Mouse (Mus musculus): ENCODE data around the gene Cnih3. TPM values are rescaled to one million over a fixed set of nuclear protein-coding genes. Genes with fewer than 3 reads are reported as not detected.
A peak's percentile ranks its signal among the peaks of the same experiment; 100 is the strongest.

The Cnih3 gene
- polyA plus RNA-seq, 1 experiment = not detected

DNA sequence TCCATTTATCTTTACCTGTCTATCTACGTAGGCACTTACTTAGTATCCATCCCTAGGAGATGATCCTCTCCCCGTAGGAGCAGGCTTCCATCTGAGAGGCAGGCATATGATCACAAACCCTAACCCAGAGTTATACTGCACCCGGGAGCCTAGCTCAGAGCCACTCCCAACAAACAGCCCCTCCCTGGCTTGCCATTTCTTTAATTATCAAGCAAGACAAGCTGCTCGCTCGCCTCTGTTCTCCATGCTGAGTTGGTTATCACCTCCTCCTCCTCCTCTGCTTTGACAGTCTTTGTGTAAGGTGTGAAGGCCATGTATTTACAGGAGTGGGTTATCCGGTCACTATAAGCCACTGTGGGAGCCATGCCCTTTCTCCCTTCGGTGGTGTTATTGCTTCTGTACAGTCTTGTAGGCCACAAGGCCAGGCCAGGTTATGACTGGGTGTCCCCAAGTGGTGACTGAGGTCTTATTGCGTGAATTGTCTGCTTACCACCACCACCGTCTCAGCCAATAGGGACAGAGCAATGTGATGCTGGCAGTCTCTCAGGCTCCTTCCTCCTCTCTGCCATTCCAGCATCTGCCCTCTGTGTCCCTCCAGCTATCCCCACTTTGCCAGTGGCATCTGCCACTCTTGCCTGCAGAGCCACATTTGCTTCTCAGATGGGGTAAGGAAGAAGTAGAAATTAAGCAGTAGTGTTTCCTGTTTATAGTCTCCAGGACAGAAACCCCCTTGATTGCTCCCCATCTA lies 22.4 kb downstream of the Cnih3 start:
- TF ChIP-seq POLR2A (IDR thresholded peaks at IDR 0.05; ENCODE audit: low read depth, low read length) (no peak), CTCF (IDR thresholded peaks at IDR 0.05; ENCODE audit: extremely low read depth, insufficient read depth, insufficient read length, insufficient replicate concordance) (no peak)
- Histone ChIP-seq H3K4me1 (ENCODE audit: control insufficient read depth, insufficient read depth, insufficient read length) (no peaks in the 10 kb centered on the region), H3K36me3 (ENCODE audit: control insufficient read depth, insufficient read depth, low read length) (no peaks in the 10 kb centered on the region), H3K27ac (ENCODE audit: insufficient read depth, low read length) (no peak overlapping the region), H3K4me3 (ENCODE audit: extremely low read depth, insufficient read depth, insufficient read length) (no peak overlapping the region), H3K27me3 (ENCODE audit: control insufficient read depth, insufficient read depth, low read length) (no peaks in the 10 kb centered on the region)
- whole genome bisulfite sequencing = 85% methylated on average over 9 of the region's 9 CpGs
- no peak for DNase-seq (ENCODE audit: low read depth in 1 of 2, low spot score in 2 of 2)

DNA sequence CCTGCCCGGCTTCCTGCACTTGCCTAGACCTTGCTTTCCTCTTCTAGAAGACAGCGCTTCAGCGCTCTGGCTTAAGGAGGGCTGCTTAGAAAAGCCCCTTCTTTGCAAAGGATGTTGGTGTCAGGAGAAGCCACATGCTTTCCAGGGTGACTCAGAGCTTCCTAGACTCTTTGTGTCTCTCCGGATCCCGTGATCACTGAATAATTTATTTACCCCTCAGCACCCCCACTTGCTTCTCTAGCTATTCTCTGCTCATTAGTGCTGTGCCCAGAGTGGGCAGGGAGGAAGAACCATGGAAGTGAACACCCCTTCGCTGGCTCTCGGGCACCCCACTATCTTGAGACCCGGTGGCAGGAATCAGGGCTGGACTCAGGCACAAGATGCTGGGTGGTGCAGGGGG lies 24.0 kb downstream of the Cnih3 start:
- no peaks in the 10 kb centered on the region for H3K27me3 ChIP-seq (ENCODE audit: control insufficient read depth, insufficient read depth, low read length)
- no peak overlapping the region for H3K4me3 ChIP-seq (ENCODE audit: extremely low read depth, insufficient read depth, insufficient read length)
- H3K36me3 ChIP-seq (ENCODE audit: control insufficient read depth, insufficient read depth, low read length) = no peaks in the 10 kb centered on the region
- no peak for DNase-seq (ENCODE audit: low read depth in 1 of 2, low spot score in 2 of 2)
- H3K4me1 ChIP-seq (ENCODE audit: control insufficient read depth, insufficient read depth, insufficient read length) = no peaks in the 10 kb centered on the region
- H3K27ac ChIP-seq (ENCODE audit: insufficient read depth, low read length) = no peak overlapping the region
- no peak for TF ChIP-seq CTCF (IDR thresholded peaks at IDR 0.05; ENCODE audit: extremely low read depth, insufficient read depth, insufficient read length, insufficient replicate concordance)
- no peak for TF ChIP-seq POLR2A (IDR thresholded peaks at IDR 0.05; ENCODE audit: low read depth, low read length)
- WGBS = 52% methylated on average over 8 of the region's 8 CpGs

GRCm38 (mm10) chr1:181379664-181380063 lies 27.2 kb downstream of the Cnih3 start:
- Histone ChIP-seq H3K4me3 (ENCODE audit: extremely low read depth, insufficient read depth, insufficient read length) (no peak overlapping the region), H3K27ac (ENCODE audit: insufficient read depth, low read length) (no peak overlapping the region), H3K27me3 (ENCODE audit: control insufficient read depth, insufficient read depth, low read length) (no peaks in the 10 kb centered on the region), H3K4me1 (ENCODE audit: control insufficient read depth, insufficient read depth, insufficient read length) (no peaks in the 10 kb centered on the region), H3K36me3 (ENCODE audit: control insufficient read depth, insufficient read depth, low read length) (no peaks in the 10 kb centered on the region)
- 51% methylated on average over 8 of the region's 8 CpGs for WGBS
- peak; percentile 2 to 20 for DNase-seq (ENCODE audit: low read depth in 1 of 2, low spot score in 2 of 2)
- TF ChIP-seq CTCF (IDR thresholded peaks at IDR 0.05; ENCODE audit: extremely low read depth, insufficient read depth, insufficient read length, insufficient replicate concordance) (peak; percentile 73; the same call in 1 of the 2 replicates), POLR2A (IDR thresholded peaks at IDR 0.05; ENCODE audit: low read depth, low read length) (no peak)

- Histone ChIP-seq H3K27ac (ENCODE audit: insufficient read depth, low read length) (no peak overlapping the region), H3K36me3 (ENCODE audit: control insufficient read depth, insufficient read depth, low read length) (no peaks in the 10 kb centered on the region), H3K27me3 (ENCODE audit: control insufficient read depth, insufficient read depth, low read length) (no peaks in the 10 kb centered on the region), H3K4me3 (ENCODE audit: extremely low read depth, insufficient read depth, insufficient read length) (no peak overlapping the region), H3K4me1 (ENCODE audit: control insufficient read depth, insufficient read depth, insufficient read length) (no peaks in the 10 kb centered on the region)
- WGBS = 93% methylated on average over 12 of the region's 12 CpGs
- TF ChIP-seq CTCF (IDR thresholded peaks at IDR 0.05; ENCODE audit: extremely low read depth, insufficient read depth, insufficient read length, insufficient replicate concordance) (no peak), POLR2A (IDR thresholded peaks at IDR 0.05; ENCODE audit: low read depth, low read length) (no peak)
- no peak for DNase-seq (ENCODE audit: low read depth in 1 of 2, low spot score in 2 of 2)
These were observed 29.1 kb downstream of the Cnih3 start for GRCm38 (mm10) chr1:181381410-181382010.

DNA sequence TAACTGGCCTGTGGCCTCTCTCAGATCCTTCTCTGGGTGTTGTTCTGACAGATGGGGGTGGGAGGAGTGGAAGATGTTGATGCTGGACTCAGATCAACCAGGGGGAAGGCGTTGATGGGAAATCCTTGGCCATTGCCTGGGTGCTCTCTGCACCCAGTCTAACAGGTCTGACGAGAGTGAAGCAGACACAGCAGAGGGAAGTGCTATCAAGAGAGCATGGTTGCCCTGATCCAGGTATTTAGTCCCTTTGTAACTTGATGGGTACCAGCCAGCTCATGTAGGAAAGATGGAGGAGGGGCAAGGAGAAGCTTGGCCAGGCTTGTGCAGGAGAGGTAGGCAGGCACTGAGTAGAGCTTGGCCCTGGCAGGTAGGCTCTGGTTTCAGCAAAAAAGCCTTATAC lies 36.8 kb downstream of the Cnih3 start:
- DNase-seq (ENCODE audit: low read depth in 1 of 2, low spot score in 2 of 2) = no peak
- Histone ChIP-seq H3K27ac (ENCODE audit: insufficient read depth, low read length) (no peak overlapping the region), H3K27me3 (ENCODE audit: control insufficient read depth, insufficient read depth, low read length) (no peaks in the 10 kb centered on the region), H3K36me3 (ENCODE audit: control insufficient read depth, insufficient read depth, low read length) (no peaks in the 10 kb centered on the region), H3K4me1 (ENCODE audit: control insufficient read depth, insufficient read depth, insufficient read length) (no peaks in the 10 kb centered on the region), H3K4me3 (ENCODE audit: extremely low read depth, insufficient read depth, insufficient read length) (no peak overlapping the region)
- TF ChIP-seq POLR2A (IDR thresholded peaks at IDR 0.05; ENCODE audit: low read depth, low read length) = no peak
- TF ChIP-seq CTCF (IDR thresholded peaks at IDR 0.05; ENCODE audit: extremely low read depth, insufficient read depth, insufficient read length, insufficient replicate concordance) = no peak
- WGBS = 84% methylated on average over 2 of the region's 2 CpGs

DNA sequence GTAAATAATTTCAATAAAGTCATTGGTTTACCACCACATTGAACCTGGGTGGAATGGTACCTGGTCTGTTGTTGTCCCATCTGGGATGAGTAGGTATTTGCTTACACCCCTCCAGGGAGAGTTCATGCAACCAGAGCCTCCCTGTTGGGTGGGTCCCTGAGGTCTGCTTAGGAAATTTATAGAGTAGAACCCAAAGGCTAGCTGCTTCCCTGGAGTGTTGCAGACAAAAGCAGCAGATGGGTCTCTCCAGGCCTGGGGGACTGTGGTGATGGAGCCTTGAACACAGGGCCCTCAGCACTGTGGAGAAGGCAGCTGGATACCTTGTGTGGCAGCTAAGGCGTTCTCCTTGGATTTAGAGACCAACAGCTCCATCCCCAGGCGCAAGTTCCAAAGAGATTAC lies 40.1 kb downstream of the Cnih3 start:
- Histone ChIP-seq H3K27ac (ENCODE audit: insufficient read depth, low read length) (no peak overlapping the region), H3K27me3 (ENCODE audit: control insufficient read depth, insufficient read depth, low read length) (no peaks in the 10 kb centered on the region), H3K4me1 (ENCODE audit: control insufficient read depth, insufficient read depth, insufficient read length) (no peaks in the 10 kb centered on the region), H3K36me3 (ENCODE audit: control insufficient read depth, insufficient read depth, low read length) (no peaks in the 10 kb centered on the region), H3K4me3 (ENCODE audit: extremely low read depth, insufficient read depth, insufficient read length) (no peak overlapping the region)
- no peak for DNase-seq (ENCODE audit: low read depth in 1 of 2, low spot score in 2 of 2)
- 93% methylated on average over 2 of the region's 2 CpGs for WGBS
- TF ChIP-seq POLR2A (IDR thresholded peaks at IDR 0.05; ENCODE audit: low read depth, low read length) (no peak), CTCF (IDR thresholded peaks at IDR 0.05; ENCODE audit: extremely low read depth, insufficient read depth, insufficient read length, insufficient replicate concordance) (no peak)
